Mouse (Mus musculus): ENCODE results near the gene Ptbp2.
A peak's percentile ranks its signal among the peaks of the same experiment; 100 is the strongest.

Ptbp2 gene

DNA sequence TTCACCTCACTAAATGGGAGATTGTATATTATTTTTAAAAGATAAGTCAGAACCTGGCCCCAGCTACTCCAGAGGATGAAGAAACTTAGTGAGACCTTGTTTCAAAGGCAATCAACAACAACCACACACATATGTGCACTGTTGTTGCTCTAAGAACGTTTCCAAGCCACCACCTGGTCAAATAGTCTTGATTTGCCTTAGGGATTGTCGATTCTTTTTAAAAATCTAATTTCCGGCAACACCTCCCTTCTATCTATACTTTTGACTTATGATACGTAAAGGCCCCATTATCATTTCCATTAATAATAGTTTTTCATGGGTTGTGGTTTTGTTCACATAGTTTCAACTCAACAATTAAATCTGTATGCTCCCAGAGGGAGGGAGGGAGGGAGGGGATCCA lies at the start of gene Ptbp2:
Gene Ptbp2, minus strand, starts transcription at position 101 of the 400 bp plus-strand sequence.
- DNase-seq: no peak

DNA sequence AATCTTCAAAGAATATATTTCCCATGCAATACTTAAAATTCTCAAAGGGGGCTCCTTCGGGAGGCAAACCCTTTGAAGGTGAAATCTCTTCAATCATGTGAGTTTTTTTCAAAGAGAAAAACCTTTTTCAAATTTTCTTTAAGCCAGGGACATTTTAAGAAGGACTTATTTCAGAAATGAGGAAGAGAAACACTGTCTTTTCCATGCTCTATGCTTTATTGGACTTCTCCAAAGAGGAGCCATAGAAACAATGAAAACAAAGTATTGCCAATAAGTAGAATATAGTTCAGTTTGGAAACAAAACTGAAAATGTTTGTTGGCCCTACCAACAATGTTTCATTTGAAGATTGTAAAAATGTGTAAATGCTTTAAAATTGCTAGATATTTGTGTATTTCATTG lies 30.4 kb upstream of the Ptbp2 start:
- DNase-seq: no peak

DNA sequence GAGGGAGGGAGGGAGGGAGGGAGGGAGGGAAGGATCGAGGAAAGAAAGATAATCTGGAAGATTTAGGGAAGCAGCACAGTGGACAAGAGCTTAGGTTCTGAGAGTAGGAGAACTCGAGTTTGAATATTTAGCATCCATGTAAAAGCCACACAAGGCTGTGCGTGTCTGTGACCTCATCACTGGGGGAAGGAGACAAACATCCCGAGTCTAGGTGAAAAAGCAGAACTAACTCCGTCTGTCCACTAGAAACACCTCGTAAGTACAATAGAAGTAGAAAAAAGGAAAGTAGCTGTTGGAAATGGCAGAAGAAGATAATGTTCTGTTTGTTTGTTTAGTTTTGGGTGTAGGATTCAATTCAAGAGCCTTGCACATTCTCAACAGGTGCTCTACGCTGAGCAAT lies 21.9 kb upstream of the Ptbp2 start:
- DNase-seq: no peak

DNA sequence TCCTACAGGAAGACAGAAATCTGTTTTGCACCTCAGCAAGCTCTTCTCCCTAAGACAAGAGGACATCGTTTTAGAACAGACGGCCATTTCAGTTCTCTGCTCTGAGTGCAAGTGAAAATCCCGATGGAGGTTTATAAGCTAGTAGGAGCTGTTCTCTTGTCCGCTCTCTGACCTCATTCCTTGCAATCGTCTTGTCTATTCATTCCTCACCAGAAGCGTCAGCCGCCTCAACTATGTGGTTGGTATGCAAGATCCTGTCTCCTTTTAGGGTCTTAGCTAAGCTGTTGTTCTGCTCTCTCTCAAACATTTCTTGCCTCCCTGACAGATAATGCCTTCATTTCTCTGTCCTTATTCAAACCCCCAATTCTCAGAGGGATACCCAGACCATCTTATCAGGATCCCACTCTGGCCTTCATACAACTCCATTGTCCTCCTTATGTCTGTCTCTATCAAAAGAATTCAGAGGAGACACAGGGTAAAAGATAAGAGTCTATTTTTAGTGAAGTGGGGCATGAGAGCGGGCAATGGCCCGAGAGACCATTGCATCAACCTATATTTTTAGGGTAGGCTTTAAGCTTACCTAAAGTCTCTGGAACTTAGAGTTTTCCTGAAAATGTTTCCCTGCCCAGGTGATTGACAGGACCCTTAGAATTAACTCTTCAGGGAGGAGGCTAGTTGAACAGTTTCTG lies 10.6 kb upstream of the Ptbp2 start:
- DNase-seq: no peak

- peak; percentile 93 for DNase-seq
Measured at GRCm38 (mm10) chr3:119782946-119783701, 1.1 kb downstream of the Ptbp2 start.

DNA sequence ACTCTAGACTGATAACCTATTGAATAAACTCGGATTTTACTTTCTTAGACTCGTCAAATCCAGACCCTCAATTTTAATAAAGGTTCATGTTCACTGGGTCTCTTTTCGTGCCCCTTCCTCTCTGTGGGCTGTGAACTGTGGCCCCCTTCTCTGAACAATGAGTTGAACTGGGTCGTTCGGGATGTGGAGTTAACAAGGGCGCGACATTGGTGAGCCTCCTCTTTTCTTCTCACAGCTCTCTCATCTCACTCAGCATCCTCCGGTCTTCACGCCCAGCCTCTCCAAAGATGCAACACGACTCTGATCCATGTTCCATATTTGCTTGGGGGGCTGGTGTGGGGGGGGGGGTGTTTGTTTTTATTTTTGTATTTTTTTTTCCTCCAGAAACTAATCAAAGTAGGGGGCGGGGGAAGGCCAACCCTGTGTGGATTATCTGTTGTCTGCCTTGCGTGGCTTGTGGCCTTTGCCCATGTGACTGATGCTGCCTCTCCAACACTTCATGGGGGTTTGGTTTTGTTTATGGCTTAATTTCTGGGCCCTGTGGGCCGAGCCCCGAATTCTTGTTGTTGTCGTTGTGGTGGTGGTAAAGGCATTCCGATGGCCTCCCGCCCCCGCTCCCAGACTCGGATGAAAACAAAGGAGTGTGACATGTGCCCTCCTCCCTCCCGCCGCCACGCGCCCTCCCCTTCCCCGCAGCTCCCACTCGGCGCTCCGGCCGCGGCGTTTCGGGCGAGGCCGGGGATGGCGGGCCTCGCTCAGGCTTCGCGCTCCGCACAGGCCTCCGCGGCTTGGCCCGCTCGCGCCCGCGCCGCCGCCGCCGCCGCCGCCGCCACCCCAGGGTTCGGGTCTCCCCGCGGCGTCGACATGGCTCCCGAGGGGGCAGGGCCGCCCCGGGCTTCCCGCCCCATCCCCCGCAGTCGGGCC lies 2.0 kb downstream of the Ptbp2 start:
- DNase-seq: peak; percentile 69

DNA sequence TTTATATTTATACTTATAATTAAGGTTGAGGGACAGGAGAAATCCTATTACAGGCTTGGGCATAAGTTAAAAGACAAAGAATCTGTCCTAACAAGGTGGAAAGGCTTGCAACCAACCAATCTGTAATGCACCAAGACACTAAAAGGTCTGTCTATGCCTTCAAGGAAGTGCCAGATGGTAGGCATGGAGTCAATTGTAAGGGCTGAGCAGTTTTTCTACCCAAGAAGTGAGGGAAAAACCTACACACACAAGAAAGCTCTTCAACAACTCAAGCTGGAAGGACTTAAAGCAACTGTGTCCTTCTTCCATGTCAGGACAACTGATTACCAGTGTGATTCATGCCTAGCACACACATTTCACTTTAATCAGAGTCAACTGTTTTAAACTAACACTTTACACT lies 3.4 kb downstream of the Ptbp2 start:
- no peak for DNase-seq

DNA sequence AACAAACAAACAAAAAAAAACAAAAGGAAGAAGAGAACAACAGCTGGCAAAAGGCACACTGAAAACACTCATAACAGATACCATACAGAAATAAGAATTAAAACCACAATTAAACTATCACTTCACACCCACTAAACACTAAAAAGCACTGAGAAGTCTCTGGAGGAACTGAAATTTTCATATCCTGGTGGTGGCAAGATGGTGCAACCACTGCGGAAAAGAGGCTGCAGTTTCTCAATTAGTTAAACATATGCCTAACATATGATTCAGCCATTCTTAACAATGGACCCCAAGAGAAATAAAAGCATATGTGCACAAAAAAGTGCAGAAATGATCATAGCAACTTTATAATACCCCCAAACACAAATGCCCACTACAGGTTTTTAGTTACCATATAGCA lies 5.0 kb downstream of the Ptbp2 start:
- no peak for DNase-seq

DNA sequence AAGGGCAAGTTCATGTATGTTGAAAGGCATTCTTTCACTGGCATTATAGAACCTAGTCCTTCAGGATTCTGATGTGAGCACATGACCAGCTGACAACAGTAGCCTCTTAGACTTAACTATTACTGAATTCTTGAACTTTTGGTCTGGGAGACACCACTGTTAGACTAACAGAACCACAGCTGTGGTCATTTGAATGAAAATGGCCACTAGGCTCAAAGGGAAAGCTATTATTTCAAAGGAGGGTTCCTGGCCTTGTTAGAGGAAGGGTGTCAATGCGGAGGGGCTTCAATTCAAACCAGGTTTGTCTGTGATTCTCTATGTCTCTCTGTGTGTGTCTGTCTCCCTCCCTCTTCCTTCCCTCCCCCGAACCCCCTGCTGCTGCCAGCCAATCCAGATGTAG lies 5.8 kb downstream of the Ptbp2 start:
- DNase-seq: no peak

- DNase-seq: no peak
Measured at GRCm38 (mm10) chr3:119776129-119776528, 8.1 kb downstream of the Ptbp2 start.

- no peak for DNase-seq
Measured at GRCm38 (mm10) chr3:119772789-119773188, 11.5 kb downstream of the Ptbp2 start.

DNA sequence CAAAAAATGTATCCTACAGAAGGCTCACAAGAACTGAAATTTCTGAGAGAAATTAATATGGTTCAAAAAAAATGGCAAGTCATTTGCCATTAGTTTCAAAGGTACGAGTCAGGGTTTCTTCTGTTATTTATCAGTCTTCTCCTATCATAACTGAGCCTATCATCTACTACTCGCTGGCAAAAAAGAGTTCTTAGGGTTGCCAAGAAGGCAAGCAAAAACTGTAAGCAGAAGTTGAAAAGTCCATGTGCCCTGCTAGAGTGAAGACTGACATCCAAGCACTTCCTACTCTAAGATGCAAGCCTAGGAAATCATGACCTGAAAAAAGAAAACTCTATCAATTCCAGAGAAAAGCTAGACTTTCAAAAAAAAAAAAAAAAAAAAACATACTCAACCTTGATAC lies 20.5 kb downstream of the Ptbp2 start:
- DNase-seq: no peak

DNA sequence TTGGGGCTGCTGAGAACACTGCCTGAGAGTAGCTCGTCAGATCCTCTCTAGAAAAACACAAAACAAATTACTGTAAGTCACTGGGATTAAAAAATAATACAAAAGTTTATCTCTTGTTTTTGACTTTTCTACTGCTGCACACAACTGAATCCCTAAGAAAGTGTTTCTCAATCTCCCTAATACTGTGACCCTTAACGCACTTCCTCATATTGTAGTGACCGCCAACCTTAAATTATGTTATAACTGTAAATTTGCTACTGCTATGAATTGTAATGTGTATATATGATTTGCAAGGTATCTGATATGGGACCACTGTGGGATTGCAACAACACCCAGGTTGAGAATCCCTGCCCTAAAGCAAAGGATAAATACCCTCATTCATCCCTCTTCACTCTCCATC lies 22.5 kb downstream of the Ptbp2 start:
- DNase-seq: no peak

- no peak for DNase-seq
Measured at GRCm38 (mm10) chr3:119753791-119754190, 30.5 kb downstream of the Ptbp2 start.

- DNase-seq: no peak
Measured at GRCm38 (mm10) chr3:119749551-119750249, 34.6 kb downstream of the Ptbp2 start.

GRCm38 (mm10) chr3:119749140-119749539 lies 35.1 kb downstream of the Ptbp2 start:
- DNase-seq: no peak

DNA sequence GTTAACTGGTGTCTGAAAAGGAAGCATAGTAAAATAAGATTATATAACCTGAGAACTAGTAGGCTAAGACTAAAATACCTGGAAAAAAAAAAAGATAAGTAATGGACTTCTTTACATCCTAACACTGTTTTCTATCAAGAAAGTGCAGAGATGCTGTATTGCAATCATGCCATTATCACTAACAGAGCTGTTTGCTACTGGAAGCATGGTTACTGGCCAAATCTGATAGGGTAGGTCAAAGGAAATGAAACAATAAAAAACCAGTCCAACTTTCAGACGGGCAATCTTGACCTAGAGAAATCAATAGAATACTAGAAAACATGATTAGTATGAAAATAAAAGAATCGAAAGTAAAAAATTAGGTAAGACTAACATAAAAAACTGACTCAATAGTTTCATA lies 37.6 kb downstream of the Ptbp2 start:
- no peak for DNase-seq

GRCm38 (mm10) chr3:119745801-119746200 lies 38.5 kb downstream of the Ptbp2 start:
- no peak for DNase-seq

GRCm38 (mm10) chr3:119729863-119730262 lies 54.4 kb downstream of the Ptbp2 start:
- DNase-seq: no peak

DNA sequence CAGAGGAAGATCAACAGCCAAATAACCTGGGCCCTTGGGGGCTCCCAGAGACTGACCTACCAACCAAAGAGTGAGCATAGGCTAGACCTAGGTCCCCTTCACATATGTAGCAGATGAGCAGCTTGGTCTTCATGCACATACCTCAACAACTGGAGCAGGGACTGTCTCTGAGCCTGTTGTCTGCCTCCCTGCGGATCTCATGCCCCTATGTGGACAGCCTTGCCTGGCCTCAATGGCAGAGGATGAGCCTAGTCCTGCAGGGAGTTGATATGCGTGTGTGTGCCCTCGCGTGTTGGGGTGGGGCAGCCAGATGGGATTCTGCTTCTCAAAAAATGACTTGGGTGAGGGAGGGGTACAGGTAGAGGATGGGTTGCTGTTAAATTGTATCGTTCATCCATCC lies 72.2 kb downstream of the Ptbp2 start:
- no peak for DNase-seq

- no peak for DNase-seq
Measured at GRCm38 (mm10) chr3:119711503-119711902, 72.8 kb downstream of the Ptbp2 start.

DNA sequence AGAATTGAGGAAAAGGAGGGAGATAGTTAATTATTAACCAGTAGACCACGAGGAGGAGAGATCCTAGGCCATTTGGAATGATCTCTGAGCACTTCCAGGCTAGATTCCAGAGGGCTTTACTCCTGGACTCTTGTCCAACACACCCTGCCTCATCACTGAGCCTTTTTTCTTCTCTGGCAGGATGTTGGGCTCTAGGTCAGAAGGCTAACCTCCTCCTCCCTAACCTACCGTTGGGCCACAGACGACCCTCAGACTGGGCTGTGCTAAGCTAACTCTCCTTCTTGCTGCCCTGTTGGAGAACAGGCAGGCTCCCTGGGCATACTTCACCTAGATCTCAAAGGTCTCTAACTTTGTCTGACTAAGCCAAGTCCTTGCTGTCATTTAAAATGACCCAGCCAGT lies 82.8 kb downstream of the Ptbp2 start:
- peak; percentile 25 for DNase-seq

GRCm38 (mm10) chr3:119684741-119685140 lies 99.5 kb downstream of the Ptbp2 start:
- no peak for DNase-seq
